Mouse (Mus musculus): ENCODE results near the gene Syne2.

The Syne2 gene

DNA sequence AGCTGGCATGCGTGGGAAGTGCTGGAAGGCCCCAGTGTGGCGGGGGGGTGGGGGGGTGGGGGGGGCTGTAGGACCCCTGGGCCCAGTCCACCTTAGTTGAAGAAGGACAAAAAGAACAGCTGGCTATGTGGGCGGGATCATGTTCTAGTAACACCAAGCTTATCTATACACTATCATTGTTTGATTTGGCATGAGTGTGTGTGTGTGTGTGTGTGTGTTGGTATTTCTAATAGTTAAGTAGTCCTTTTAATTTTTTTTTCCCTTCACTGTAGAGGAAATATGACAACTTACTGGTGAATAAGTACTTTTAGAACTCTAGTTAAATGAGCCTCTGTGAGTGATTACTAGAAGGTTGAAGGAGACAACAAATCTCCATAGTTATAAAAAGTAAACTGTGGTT, 230.0 kb downstream of the Syne2 start:
- DNase-seq (ENCODE audit: low spot score in 2 of 2), result no peak

DNA sequence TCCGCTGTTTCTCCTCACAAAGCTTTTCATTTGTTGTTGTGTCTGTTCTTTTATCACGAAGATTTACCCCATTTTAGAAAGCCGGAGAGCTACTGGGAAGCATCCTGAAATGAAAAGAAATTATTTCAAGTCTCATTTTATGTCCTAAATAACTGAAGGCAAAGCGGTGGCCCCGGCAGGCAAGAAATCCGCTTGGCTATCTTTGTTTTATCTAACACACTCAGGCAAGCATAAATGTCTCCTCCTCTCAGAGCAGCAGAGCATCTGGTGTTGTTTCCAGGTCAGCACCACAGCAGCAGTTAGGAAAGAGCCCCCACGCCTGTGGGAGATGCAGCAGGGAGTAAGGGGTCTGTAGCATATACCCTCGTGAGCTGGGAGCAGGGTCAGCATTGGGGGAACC, 230.7 kb downstream of the Syne2 start:
- DNase-seq (ENCODE audit: low spot score in 2 of 2), result no peak

DNA sequence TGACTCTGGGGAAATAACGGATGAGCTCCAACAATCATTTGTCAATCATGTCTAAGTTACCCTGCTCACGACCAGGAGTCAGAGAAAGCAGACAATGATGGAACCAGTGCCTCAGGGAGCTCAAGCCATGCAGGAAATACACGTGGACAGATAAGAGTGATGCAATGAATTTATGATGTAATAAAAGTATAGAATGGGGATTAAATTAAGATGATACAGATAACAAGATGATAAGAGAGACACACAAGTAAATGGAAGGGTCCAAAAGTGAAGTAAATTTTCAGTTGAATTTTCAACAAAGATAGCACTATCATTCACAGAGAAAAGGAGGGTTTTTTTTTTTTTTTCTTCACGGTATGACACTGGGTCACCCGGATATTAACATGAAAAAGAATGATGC, 231.4 kb downstream of the Syne2 start:
- DNase-seq (ENCODE audit: low spot score in 2 of 2), result no peak

DNA sequence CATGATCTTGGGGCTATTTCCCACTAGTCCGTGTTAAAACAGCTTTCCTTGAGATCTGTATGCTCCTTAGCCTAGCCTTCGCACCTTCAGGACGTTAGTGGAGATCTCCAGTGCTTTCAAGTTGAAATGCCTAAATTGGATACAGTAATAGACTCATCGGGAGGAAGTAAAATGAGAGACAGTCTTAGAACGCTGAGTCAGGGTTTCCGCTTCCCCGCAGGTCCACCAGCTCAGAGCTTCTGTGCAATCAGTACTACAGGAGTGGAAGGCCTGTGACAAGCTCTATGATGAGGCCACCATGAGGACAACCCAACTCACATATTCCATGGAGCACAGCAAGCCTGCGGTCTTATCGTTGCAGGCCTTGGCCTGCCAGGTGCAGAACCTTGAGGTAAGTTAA, 233.9 kb downstream of the Syne2 start:
- DNase-seq (ENCODE audit: low spot score in 2 of 2), result no peak

DNA sequence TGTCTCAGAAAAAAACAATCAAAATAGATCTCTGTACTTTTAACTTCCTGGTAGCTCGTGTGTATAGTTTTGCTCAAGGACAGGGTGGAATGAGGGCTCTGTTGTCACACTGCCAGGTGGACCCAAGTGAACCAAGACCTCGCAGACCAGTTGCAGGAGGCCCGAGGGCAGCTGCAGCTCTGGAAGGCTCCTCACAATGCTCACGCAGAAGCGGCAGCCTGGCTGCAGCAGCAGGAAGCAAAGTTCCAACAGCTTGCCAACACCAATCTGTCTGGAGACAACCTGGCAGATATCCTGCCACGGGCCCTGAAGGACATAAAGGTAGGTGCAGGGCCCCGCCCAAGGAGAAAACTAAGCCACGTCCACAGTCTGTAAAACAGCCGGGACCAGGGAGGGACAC, 236.7 kb downstream of the Syne2 start:
- no peak for DNase-seq (ENCODE audit: low spot score in 2 of 2)

DNA sequence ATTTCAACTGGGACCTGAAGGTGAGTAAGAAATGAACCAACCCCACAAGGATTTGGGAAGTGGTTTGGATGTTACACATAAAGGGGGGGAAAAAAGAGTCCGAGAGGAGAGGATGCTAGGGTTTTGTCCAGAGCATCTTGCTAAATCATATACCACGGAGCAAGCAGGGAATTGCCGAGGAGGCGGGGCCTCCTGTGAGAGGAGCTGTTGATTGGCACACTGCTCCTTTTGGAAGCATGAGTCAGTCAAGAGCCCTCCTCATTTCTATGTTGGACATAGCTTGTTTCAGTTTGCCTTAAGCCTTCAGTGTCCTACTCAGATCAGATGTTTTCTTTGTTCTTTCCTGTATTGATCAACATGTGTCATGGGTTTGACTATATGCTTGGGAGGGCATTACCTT, 245.1 kb downstream of the Syne2 start:
- DNase-seq (ENCODE audit: low spot score in 2 of 2), result no peak

DNA sequence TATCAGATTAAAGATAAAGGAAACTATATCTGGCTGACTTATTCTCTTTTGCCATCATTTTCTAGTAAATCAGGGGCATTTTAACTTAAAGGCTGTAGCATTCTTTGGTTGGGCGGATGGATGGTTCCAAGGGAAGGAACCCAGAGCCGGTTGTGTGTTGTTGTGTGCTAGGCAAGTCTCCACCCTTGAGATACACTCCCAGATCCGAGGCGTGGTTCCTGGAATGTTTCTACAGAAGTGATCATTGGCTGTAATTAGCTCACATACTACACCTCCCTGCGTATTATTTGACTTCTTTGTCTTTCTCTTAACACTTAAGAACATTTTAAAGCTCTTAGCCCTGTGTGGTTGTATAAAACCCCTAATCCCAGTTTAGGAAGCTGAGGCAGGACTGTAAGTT, 252.5 kb downstream of the Syne2 start:
- no peak for DNase-seq (ENCODE audit: low spot score in 2 of 2)

DNA sequence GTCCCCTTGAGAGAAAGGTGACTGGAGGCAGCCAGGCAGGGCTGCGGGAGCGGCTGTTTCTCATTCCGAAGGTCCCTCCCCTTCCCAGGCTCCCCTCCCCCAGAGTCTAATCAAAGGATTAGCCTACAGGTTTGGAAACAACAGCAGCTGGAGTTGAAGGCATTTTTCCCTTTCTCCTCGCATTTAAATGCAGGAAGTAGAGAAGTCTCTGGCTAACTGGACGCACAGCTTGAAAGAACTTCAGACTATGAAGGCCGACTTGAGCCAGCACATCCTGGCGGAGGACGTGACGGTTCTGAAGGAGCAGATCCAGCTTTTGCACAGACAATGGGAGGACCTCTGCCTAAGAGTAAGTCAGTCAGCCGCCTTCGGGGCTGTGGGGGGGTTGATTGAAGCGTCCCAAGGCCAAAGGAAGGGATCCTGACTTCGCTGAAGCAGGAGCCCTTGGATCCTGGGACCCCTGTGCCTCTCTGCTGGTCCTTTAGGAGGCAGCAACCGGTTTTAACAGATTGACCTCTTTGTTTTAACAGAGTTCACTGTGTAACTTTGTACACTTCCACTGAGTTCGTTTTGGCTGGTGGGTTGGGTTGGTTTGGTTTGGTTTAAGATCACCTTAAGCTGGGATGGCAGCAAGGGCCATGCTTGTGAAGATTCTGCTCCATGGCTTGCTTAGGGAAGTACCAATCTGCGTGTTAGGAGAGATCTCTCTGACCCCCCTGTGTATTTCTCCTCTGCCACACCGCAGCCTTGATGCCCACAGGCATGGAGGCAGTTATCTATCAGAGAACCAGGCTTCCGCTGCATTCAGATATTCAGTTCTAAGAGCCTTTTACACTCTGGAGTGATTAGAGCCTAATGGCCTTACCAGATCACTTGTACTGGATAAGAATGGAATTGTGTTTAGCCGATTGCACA, 254.3 kb downstream of the Syne2 start:
- DNase-seq (ENCODE audit: low spot score in 2 of 2), result no peak

DNA sequence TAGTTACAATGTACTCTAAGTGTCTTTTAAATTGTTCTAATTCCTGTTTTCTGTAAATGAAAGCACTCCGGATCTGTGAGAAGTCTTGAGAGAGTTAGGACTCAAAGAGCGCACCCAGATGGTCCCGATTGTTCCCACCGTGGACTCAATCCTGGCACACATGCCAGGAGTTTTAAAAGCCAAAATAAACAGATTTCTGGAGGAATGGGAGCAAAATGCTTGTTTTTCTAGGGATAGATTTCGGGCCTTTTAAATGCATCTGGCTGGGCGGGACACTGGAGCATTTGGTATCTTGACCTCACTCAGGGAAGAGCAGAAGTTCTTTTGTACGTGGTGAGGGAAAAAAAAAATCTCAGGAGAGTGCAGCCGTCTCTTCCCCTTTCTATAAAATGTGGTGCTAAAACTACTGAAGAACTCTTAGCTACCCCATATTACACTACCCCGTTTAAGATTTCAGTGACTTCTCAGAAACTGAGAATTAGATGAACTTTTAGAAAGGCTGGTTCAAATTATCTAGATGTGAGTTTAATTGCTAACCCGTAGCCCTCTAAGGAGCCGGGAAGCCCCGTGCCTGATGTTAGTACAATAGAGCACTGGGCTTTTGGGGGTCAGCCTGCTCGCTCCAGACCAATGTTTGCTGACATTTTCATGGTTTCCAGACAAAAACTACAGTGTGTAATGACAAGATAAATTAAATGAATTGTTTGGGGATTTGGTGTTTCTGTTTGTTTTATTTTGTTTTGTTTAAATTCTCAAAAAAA, 255.3 kb downstream of the Syne2 start:
- DNase-seq (ENCODE audit: low spot score in 2 of 2), result no peak

DNA sequence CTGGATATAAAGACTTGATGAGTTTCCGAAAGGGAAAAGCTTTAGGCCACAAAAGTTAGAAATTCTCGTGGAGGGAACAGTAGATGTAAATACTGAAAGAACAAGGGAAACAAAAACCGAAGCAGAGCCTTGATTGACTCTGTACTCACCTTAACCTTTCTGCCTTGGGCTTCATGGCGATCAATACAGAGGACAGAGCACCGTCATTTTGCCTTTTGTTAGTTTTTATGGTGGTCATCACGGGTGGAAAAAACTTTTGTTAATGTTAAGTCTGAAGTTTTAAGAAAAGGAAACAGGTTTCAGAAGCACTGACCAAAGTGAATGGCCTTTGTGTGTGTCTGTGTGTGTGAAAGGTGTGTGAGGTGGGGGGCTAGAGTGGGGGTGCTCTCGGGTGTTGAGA, 256.0 kb downstream of the Syne2 start:
- no peak for DNase-seq (ENCODE audit: low spot score in 2 of 2)

DNA sequence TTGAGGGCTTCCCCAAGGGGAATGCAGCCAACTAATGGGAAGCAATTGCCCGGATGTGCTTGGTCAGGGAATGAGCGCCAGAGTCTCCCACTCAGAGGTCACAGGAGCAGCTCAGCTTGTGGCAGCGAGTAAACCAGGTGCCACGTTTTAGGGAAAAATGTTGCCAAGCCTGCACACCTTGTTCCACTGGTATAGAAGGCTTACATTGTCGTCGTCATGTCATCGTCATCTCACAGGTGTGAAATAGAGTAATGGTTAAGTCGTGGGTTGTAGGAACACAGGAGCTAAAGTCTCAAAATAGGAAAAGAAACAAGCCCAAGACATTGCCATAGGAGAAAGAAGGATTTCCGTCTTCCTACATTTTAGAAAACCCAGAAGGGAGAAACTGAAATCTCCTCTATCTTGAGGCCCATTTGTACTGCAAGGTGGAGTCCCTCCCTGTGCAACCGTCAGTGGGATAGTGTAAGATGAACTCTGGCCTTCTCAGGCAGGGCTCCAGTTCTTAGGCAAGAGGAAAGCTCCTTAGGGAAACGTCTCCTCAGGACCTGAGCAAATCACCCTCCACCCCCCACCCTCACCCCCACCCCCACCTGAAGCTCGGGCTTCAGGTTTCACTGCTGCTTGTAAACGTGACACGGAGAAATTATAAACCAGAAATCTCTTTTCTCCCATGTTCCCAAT, 263.1 kb downstream of the Syne2 start:
- no peak for DNase-seq (ENCODE audit: low spot score in 2 of 2)

DNA sequence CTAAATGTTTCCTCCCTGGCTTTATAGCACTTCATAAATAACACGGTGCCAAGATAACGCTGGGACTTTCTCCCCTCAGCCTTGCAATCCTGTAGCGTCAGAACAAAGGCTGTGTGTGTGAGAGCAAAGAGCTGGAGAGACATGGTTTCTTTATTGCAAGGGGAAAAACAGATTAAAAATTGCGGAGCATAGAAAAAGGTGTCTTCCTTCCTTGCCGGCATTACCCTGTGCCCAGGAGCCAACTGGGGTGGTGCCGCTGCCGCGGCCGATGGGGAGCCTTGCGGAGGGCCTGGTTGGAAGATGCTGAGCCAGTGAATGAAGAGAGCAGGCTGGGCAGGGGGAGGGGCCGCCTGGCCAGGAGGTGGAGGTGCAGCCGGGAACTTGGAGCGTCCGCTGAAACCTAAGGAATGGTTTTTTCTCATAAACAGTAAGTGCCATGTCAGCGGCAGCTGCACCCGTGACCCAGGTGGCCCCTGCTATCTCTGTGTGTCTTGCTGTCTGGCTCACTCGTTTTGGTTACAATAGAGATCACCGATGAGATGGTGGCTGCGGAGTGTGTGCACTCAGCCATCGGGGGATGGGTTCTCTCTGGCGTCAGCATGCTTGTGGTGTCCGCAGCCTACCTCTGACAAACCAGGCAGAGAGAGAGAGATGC, 263.8 kb downstream of the Syne2 start:
- peak; percentile 59 to 81 for DNase-seq (ENCODE audit: low spot score in 2 of 2)

DNA sequence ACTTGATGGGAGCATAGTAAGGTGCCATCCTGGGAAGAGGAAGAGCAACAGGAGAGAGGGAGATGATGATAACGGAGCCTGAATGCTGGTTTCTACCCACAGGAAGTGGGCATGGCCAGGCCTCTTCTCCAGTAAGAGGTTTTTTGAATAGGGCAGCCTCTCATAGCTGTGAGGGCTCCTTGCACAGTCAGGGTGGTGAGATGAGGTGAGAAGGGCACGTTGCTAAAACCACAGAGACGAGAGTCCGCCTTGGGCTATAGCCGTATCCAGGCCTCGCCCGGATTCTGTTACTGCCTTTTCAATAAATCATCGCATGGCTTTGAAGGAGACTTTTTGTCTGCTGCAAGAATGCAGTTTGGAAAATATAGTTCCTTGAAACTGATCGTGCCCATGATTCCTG, 267.1 kb downstream of the Syne2 start:
- DNase-seq (ENCODE audit: low spot score in 2 of 2), result no peak

DNA sequence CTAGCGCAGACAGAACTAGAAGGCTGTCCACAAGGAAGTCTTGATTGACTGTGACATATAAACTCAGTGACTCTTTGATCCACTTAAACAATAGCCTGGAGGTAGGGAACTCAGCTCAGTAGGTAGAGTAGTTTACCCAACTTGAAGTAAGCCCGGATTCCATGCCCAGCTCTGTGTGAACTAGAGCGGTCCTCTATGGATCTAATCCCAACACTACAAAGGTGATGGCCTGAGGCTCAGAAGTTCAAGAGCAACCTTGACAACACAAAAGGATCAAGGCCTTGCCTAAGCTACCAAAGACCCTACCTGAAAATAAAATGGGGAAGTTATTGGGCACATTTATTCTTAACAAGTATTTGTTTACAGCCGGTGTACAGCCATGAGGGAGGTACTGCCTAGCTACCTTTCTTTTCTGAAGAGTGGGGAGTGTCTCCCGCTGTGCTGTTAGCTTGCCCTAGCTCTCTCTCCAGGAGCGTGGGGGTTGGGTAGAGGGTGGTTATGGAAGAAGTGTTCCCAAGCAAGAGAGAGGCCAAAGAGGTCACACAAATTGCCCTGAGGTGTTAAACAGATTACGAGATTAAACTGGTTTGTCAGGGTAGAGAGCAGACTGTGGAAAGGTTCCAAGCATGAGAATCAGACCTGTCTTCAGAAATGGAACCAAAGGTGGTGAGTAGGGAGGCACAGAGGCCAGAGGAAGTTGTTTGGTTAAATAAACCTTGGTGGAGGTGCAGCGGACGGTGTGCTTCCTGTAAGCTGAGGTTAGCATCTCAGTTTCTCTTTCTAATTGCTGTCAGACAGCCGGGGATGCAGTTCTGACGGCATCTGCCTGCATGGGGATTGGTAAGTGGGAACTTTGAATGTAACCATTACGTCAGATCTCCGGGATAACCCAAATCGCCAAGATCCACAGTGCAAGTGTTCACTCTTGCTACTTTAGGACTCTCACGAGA, 268.3 kb downstream of the Syne2 start:
- DNase-seq (ENCODE audit: low spot score in 2 of 2), result no peak

DNA sequence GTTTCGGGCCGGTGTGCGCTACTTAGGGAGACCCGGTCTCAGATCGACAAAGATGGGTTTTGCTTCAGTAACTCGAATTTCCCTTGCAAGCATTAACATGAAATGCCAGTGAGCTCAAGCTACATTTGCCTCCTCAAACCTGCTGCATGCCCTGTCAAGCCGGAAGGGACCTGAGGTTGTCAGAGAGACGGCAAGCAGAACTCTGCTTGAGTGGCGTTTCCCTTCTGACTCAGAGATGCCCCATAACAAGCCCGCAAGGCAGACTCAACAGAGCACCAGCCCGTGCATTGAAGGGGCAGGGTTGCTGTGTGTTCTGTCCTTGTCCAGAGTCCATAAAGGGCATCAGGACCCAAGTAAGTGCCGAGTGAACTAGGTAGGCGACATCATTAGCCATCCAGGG, 269.1 kb downstream of the Syne2 start:
- no peak for DNase-seq (ENCODE audit: low spot score in 2 of 2)

DNA sequence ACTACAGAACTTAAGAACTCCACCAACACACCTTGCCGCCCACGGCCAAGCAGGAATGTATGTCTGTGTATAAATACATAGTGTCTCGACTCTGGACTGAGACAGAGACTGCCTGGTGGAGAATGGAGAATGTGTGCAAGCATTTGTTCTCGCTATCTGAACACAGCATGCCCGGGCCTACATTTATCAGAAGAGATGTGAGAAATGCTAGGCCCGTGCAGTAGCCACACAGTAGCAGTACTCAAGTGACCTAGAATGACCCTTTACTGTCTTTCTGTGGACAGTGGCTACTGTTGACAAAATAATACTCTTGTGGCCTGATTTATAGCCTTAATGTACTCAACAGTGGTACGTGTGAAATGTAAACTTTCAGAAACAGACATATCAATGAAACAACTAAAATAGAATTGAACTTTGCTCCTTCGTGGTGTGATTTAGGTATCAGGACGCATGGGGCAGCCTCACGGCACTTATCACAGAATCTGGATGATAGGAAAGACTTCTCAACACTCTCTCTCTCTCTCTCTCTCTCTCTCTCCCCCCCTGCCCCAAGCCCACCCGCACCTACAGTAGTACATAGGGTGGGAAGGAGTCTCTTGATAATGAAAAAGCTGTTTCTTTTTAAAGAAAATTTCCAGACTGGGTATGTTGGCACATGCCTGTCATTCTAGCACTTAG, 275.0 kb downstream of the Syne2 start:
- DNase-seq (ENCODE audit: low spot score in 2 of 2), result no peak

DNA sequence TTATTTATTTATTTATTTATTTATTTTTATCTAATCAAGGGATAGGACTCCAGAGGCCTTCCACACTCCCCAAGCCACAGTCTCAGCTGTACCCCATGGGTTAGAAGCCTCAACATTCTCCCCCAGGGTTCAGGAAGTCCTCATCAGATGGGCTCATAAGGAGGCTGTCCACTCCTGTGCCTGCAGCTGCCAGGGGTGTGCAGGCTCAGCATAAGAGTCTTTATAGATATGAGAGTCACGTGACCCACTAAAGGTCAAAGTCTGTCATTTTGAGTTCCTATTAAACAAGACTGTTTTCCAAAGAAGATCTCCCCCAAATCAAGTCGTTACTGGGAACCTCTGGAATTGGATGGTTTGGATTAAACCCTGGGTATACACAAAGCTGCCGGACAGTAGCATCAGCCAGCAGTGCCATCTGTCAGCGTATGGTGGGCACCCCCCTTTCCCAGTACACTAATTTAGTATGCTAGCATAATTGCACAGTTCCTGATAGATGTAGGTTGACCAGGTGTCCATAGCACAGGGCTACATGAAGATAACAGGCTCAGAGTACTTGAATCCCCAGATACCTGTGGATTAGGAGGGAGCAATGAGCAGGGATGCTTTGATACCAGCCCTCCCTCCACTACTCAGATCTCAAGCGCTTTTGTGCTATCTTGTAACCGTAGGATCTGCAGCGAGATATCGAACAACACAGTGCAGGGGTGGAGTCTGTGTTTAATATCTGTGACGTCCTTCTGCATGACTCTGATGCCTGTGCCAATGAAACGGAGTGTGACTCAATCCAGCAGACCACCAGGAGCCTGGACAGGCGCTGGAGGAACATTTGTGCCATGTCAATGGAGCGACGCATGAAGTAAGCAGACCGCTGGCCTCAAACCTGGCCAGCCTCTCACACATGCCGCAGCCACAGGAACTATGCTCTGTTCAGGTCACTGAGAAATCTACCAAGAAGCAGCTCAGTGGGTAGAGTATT, 276.0 kb downstream of the Syne2 start:
- DNase-seq (ENCODE audit: low spot score in 2 of 2), result no peak

DNA sequence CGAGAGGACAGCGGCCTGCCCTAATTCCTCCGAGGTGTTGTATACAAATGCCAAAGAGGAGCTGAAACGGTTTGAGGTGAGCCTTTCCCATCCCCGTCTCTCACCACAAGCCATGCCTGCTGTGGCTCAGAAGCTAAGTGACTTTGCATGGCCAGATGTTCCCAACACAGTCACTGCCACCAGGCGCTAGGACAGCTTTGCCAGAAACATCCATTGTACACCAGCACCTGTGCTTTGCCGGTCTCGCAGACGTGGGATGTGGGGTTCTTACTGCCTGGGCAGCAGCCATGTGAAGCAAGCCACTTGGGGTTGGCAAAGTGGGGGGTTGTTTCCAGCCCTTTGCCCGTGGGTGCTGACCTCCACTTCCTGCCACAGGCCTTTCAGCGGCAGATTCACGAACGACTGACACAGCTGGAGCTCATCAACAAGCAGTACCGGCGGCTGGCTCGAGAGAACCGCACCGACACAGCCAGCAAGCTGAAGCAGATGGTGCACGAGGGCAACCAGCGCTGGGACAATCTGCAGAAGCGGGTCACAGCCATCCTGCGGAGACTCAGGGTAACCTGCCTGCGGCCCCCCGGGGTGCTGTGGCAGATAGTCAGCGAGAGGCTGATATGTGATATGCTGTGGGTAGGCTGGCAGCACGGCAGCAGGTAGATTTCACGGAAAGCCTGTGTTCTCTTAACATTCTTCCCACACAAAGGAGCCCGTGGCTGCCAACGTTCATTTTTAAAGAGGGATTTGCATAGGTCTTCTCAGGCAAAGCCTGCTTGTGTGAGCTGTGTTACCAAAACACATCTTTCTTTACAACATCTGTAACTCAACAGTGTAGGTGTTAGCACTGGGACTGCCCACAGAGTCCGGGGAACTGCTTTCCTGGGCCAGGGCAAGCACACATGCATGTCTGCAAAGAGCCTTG, 277.4 kb downstream of the Syne2 start:
- DNase-seq (ENCODE audit: low spot score in 2 of 2), result peak; percentile 10 to 56

All from left cerebral cortex, adult 9 months (tissue).